Mouse (Mus musculus) lung, embryonic 16.5 days (tissue): Measurements from ENCODE around the gene Pnpla1. TPM values are rescaled to one million over a fixed set of nuclear protein-coding genes. Genes with fewer than 3 reads are reported as not detected.

Experiments
- ATAC-seq: fragments of 200-750 bp; cut with Nextera tagmentation; 2 replicates; pipeline ENCODE4 v1.8.0; 2017; ENCODE audit warnings: low read depth, mild to moderate bottlenecking, moderate library complexity
- H3K27ac ChIP-seq: fragments of 300-500 bp; sonication (generic); 2 replicates; pipeline ENCODE4 v1.5.1; 2014; ENCODE audit warnings: mild to moderate bottlenecking, control low read depth, low read length
- H3K27me3 ChIP-seq: fragments of 300-500 bp; sonication (generic); 2 replicates; pipeline ENCODE4 v1.6.1; 2014; ENCODE audit warnings: low read depth, low read length, mixed read lengths; ENCODE audit not compliant: control insufficient read depth, insufficient read depth
- H3K36me3 ChIP-seq: fragments of 300-500 bp; sonication (generic); 2 replicates; pipeline ENCODE4 v1.6.1; 2014; ENCODE audit warnings: low read length; ENCODE audit not compliant: control insufficient read depth, insufficient read depth
- H3K4me1 ChIP-seq: fragments of 300-500 bp; sonication (generic); replicated peaks from 2 replicates; pipeline ENCODE4 v1.6.1; 2014; ENCODE audit warnings: low read length, mixed read lengths; ENCODE audit not compliant: control insufficient read depth, insufficient read depth
- H3K4me2 ChIP-seq: fragments of 300-500 bp; sonication (generic); 2 replicates; pipeline ENCODE4 v1.6.1; 2014; ENCODE audit warnings: low read depth, low read length, control low read depth
- H3K4me3 ChIP-seq: fragments of 300-500 bp; sonication (generic); 2 replicates; pipeline ENCODE4 v1.5.1; 2014; ENCODE audit warnings: mild to moderate bottlenecking, low read length, control low read depth
- H3K9ac ChIP-seq: fragments of 300-500 bp; sonication (generic); 2 replicates; pipeline ENCODE4 v1.6.1; 2014; ENCODE audit warnings: low read length, control low read depth
- H3K9me3 ChIP-seq: fragments of 300-500 bp; sonication (generic); 2 replicates; pipeline ENCODE4 v1.6.1; 2016; ENCODE audit warnings: low read length; ENCODE audit not compliant: control insufficient read depth
- WGBS: fragments of 180-500 bp; shearing (Covaris S2); extraction: QIAGEN DNeasy Blood & Tissue Kit; methylation state at CpG from one replicate; pipeline ENCODE4 v1.1.7; 2014; 5-methylcytosine and 5-hydroxymethylcytosine counted together
- polyA plus RNA-seq: library from polyadenylated mRNA; unstranded; fragments of >200 nt; fragmentation: Nextera tagmentation; extraction: Ambion mirVana; gene quantifications from 2 replicates; pipeline ENCODE4 v1.2.1, GENCODE M21; 2015

Pnpla1 gene
- polyA plus RNA-seq, 1 experiment from 2014 or later = not detected

- H3K36me3 ChIP-seq = peaks cover 45% of the 10 kb centered on the region
- no peaks in the 10 kb centered on the region for H3K27me3 ChIP-seq
- WGBS = 88% methylated on average over 13 of the region's 13 CpGs
- H3K4me1 ChIP-seq = no peaks in the 10 kb centered on the region
- H3K9me3 ChIP-seq = no peaks in the 10 kb centered on the region
- H3K27ac ChIP-seq = no peak overlapping the region
- H3K4me2 ChIP-seq = no peak overlapping the region
- H3K4me3 ChIP-seq = no peak overlapping the region
- ATAC-seq = no peak
- no peak overlapping the region for H3K9ac ChIP-seq
These were observed 35.0 kb upstream of the Pnpla1 start for GRCm38 (mm10) chr17:28823004-28823745.

GRCm38 (mm10) chr17:28823749-28824148 is 34.5 kb upstream of the Pnpla1 start:
- H3K36me3 ChIP-seq = peaks cover 44% of the 10 kb centered on the region
- H3K9me3 ChIP-seq = no peaks in the 10 kb centered on the region
- no peak overlapping the region for H3K27ac ChIP-seq
- H3K9ac ChIP-seq = no peak overlapping the region
- H3K4me2 ChIP-seq = no peak overlapping the region
- 87% methylated on average over 11 of the region's 11 CpGs for WGBS
- no peak for ATAC-seq
- H3K27me3 ChIP-seq = no peaks in the 10 kb centered on the region
- H3K4me1 ChIP-seq = no peaks in the 10 kb centered on the region
- H3K4me3 ChIP-seq = no peak overlapping the region

GRCm38 (mm10) chr17:28824896-28825295 is 33.3 kb upstream of the Pnpla1 start:
- Histone ChIP-seq H3K4me1 (no peaks in the 10 kb centered on the region), H3K36me3 (peaks cover 41% of the 10 kb centered on the region), H3K27ac (no peak overlapping the region), H3K9ac (no peak overlapping the region), H3K27me3 (no peaks in the 10 kb centered on the region), H3K4me3 (no peak overlapping the region), H3K9me3 (no peaks in the 10 kb centered on the region), H3K4me2 (no peak overlapping the region)
- ATAC-seq = no peak
- 82% methylated on average over 6 of the region's 6 CpGs for WGBS

GRCm38 (mm10) chr17:28825359-28826041 is 32.7 kb upstream of the Pnpla1 start:
- 79% methylated on average over 6 of the region's 6 CpGs for WGBS
- no peak overlapping the region for H3K4me3 ChIP-seq
- no peak for ATAC-seq
- no peak overlapping the region for H3K27ac ChIP-seq
- H3K27me3 ChIP-seq = no peaks in the 10 kb centered on the region
- no peak overlapping the region for H3K9ac ChIP-seq
- no peak overlapping the region for H3K4me2 ChIP-seq
- peaks cover 45% of the 10 kb centered on the region for H3K36me3 ChIP-seq
- H3K9me3 ChIP-seq = no peaks in the 10 kb centered on the region
- no peaks in the 10 kb centered on the region for H3K4me1 ChIP-seq

GRCm38 (mm10) chr17:28827665-28828231 is 30.5 kb upstream of the Pnpla1 start:
- Histone ChIP-seq H3K9me3 (no peaks in the 10 kb centered on the region), H3K27me3 (no peaks in the 10 kb centered on the region), H3K9ac (no peak overlapping the region), H3K4me1 (no peaks in the 10 kb centered on the region), H3K27ac (no peak overlapping the region), H3K36me3 (peaks cover 47% of the 10 kb centered on the region), H3K4me3 (no peak overlapping the region), H3K4me2 (no peak overlapping the region)
- ATAC-seq = no peak
- WGBS = 89% methylated on average over 8 of the region's 8 CpGs

GRCm38 (mm10) chr17:28829120-28829519 is 29.1 kb upstream of the Pnpla1 start:
- H3K27me3 ChIP-seq = no peaks in the 10 kb centered on the region
- H3K27ac ChIP-seq = no peak overlapping the region
- peaks cover 40% of the 10 kb centered on the region for H3K36me3 ChIP-seq
- H3K4me2 ChIP-seq = no peak overlapping the region
- WGBS = 71% methylated on average over 14 of the region's 14 CpGs
- H3K9me3 ChIP-seq = no peaks in the 10 kb centered on the region
- no peak overlapping the region for H3K4me3 ChIP-seq
- H3K4me1 ChIP-seq = no peaks in the 10 kb centered on the region
- H3K9ac ChIP-seq = no peak overlapping the region
- no peak for ATAC-seq

- Histone ChIP-seq H3K4me1 (0 out of 2 replicates have a peak, but pooled peaks cover 4% of the 10 kb centered on the region), H3K9me3 (no peaks in the 10 kb centered on the region), H3K9ac (no peak overlapping the region), H3K4me2 (no peak overlapping the region), H3K27ac (no peak overlapping the region), H3K4me3 (no peak overlapping the region), H3K27me3 (no peaks in the 10 kb centered on the region), H3K36me3 (peaks cover 35% of the 10 kb centered on the region)
- ATAC-seq = no peak
- WGBS = 67% methylated on average over 8 of the region's 8 CpGs
These were observed 27.1 kb upstream of the Pnpla1 start for GRCm38 (mm10) chr17:28831065-28831464.

- WGBS = 82% methylated on average over 9 of the region's 9 CpGs
- H3K4me1 ChIP-seq = 0 out of 2 replicates have a peak, but pooled peaks cover 4% of the 10 kb centered on the region
These were observed 26.2 kb upstream of the Pnpla1 start for GRCm38 (mm10) chr17:28832040-28832439.

GRCm38 (mm10) chr17:28832875-28833274 is 25.3 kb upstream of the Pnpla1 start:
- no peaks in the 10 kb centered on the region for H3K27me3 ChIP-seq
- H3K4me3 ChIP-seq = no peak overlapping the region
- peaks cover 51% of the 10 kb centered on the region for H3K36me3 ChIP-seq
- H3K4me2 ChIP-seq = no peak overlapping the region
- WGBS = 82% methylated on average over 3 of the region's 3 CpGs
- H3K27ac ChIP-seq = no peak overlapping the region
- H3K9me3 ChIP-seq = no peaks in the 10 kb centered on the region
- H3K9ac ChIP-seq = no peak overlapping the region
- no peak for ATAC-seq
- 0 out of 2 replicates have a peak, but pooled peaks cover 4% of the 10 kb centered on the region for H3K4me1 ChIP-seq

More at GRCm38 (mm10) chr17:28832040-28832439, 26.2 kb upstream of the Pnpla1 start:
- no peaks in the 10 kb centered on the region for H3K9me3 ChIP-seq
- H3K4me2 ChIP-seq = no peak overlapping the region
- no peak overlapping the region for H3K27ac ChIP-seq
- H3K36me3 ChIP-seq = peaks cover 45% of the 10 kb centered on the region
- no peak overlapping the region for H3K4me3 ChIP-seq
- H3K9ac ChIP-seq = no peak overlapping the region
- no peak for ATAC-seq
- H3K27me3 ChIP-seq = no peaks in the 10 kb centered on the region
